Mouse (Mus musculus) C2C12 (cell line): ENCODE measurements around the gene Gp6.
A peak's percentile ranks its signal among the peaks of the same experiment; 100 is the strongest.

Experiments
- CTCF ChIP-seq: IDR thresholded peaks from one replicate; pipeline ENCODE4 v1.5.1; 2011; ENCODE audit not compliant: control insufficient read depth, insufficient read depth, insufficient read length
- USF1 ChIP-seq: IDR thresholded peaks from one replicate; pipeline ENCODE4 v1.6.1; 2011; ENCODE audit warnings: low read depth, mild to moderate bottlenecking, control low read depth, moderate library complexity

GRCm38 (mm10) chr7:4427161-4427912 lies 29.8 kb upstream of the Gp6 start:
- peak; percentile 91 for TF ChIP-seq CTCF
- no peak for TF ChIP-seq USF1
